Mouse (Mus musculus): ENCODE data around the gene Tcf21.

The Tcf21 gene

GRCm38 (mm10) chr10:22819871-22820590 lies at the start of gene Tcf21:
Tcf21 (minus strand) TSS chr10:22820174.
- no peak for DNase-seq (ENCODE audit: low read depth, low spot score)

- DNase-seq (ENCODE audit: low read depth, low spot score): no peak
These were observed 48.5 kb upstream of the Tcf21 start for GRCm38 (mm10) chr10:22868386-22868918.

- no peak for DNase-seq (ENCODE audit: low read depth, low spot score)
These were observed 47.2 kb upstream of the Tcf21 start for GRCm38 (mm10) chr10:22867210-22867609.

- no peak for DNase-seq (ENCODE audit: low read depth, low spot score)
These were observed 38.1 kb upstream of the Tcf21 start for GRCm38 (mm10) chr10:22858111-22858510.

- DNase-seq (ENCODE audit: low read depth, low spot score): no peak
These were observed 34.4 kb upstream of the Tcf21 start for GRCm38 (mm10) chr10:22854330-22854729.

- DNase-seq (ENCODE audit: low read depth, low spot score): no peak
These were observed 25.4 kb upstream of the Tcf21 start for GRCm38 (mm10) chr10:22845351-22845750.

- DNase-seq (ENCODE audit: low read depth, low spot score): no peak
These were observed 24.8 kb upstream of the Tcf21 start for GRCm38 (mm10) chr10:22844731-22845130.

- DNase-seq (ENCODE audit: low read depth, low spot score): no peak
These were observed 23.7 kb upstream of the Tcf21 start for GRCm38 (mm10) chr10:22843440-22844361.

GRCm38 (mm10) chr10:22842781-22843439 lies 22.9 kb upstream of the Tcf21 start:
- no peak for DNase-seq (ENCODE audit: low read depth, low spot score)

- no peak for DNase-seq (ENCODE audit: low read depth, low spot score)
These were observed 22.1 kb upstream of the Tcf21 start for GRCm38 (mm10) chr10:22842113-22842512.

- no peak for DNase-seq (ENCODE audit: low read depth, low spot score)
These were observed 6.3 kb upstream of the Tcf21 start for GRCm38 (mm10) chr10:22826244-22826643.

GRCm38 (mm10) chr10:22822896-22823295 lies 2.9 kb upstream of the Tcf21 start:
- no peak for DNase-seq (ENCODE audit: low read depth, low spot score)

GRCm38 (mm10) chr10:22822486-22822885 lies 2.5 kb upstream of the Tcf21 start:
- no peak for DNase-seq (ENCODE audit: low read depth, low spot score)

- DNase-seq (ENCODE audit: low read depth, low spot score): peak; percentile 37
These were observed 1.7 kb upstream of the Tcf21 start for GRCm38 (mm10) chr10:22821709-22822108.

GRCm38 (mm10) chr10:22821267-22821666 lies 1.3 kb upstream of the Tcf21 start:
- DNase-seq (ENCODE audit: low read depth, low spot score): no peak

- no peak for DNase-seq (ENCODE audit: low read depth, low spot score)
These were observed 867 bp upstream of the Tcf21 start for GRCm38 (mm10) chr10:22820841-22821240.

- no peak for DNase-seq (ENCODE audit: low read depth, low spot score)
These were observed 619 bp downstream of the Tcf21 start for GRCm38 (mm10) chr10:22819239-22819870.

- DNase-seq (ENCODE audit: low read depth, low spot score): no peak
These were observed 1.3 kb downstream of the Tcf21 start for GRCm38 (mm10) chr10:22818600-22819238.

GRCm38 (mm10) chr10:22817976-22818375 lies 2.0 kb downstream of the Tcf21 start:
- DNase-seq (ENCODE audit: low read depth, low spot score): no peak

- DNase-seq (ENCODE audit: low read depth, low spot score): no peak
These were observed 2.4 kb downstream of the Tcf21 start for GRCm38 (mm10) chr10:22817561-22817960.

- no peak for DNase-seq (ENCODE audit: low read depth, low spot score)
These were observed 3.7 kb downstream of the Tcf21 start for GRCm38 (mm10) chr10:22816237-22816762.
